Mouse (Mus musculus) ZHBTc4 (cell line): ENCODE data around the gene Gm11985.

ENCODE experiments used
- DNase-seq: peaks from one replicate; pipeline ENCODE4 v3.0.0-alpha.2; 2011; ENCODE audit warnings: low read depth, low spot score

Gene Gm11985

GRCm38 (mm10) chr11:7200393-7200783 is 12.0 kb upstream of the Gm11985 start:
- no peak for DNase-seq

GRCm38 (mm10) chr11:7199736-7200392 is 11.5 kb upstream of the Gm11985 start:
- DNase-seq: peak; percentile 74

- DNase-seq: no peak
Measured at GRCm38 (mm10) chr11:7198481-7199256, 10.3 kb upstream of the Gm11985 start.

GRCm38 (mm10) chr11:7198006-7198405 is 9.6 kb upstream of the Gm11985 start:
- no peak for DNase-seq

- DNase-seq: no peak
Measured at GRCm38 (mm10) chr11:7197491-7197941, 9.1 kb upstream of the Gm11985 start, which contains the start of gene Igfbp1. Igfbp1 (plus strand) TSS chr11:7197782.

- DNase-seq: no peak
Measured at GRCm38 (mm10) chr11:7195312-7195685, 6.9 kb upstream of the Gm11985 start.

GRCm38 (mm10) chr11:7194432-7195311 is 6.3 kb upstream of the Gm11985 start:
- no peak for DNase-seq

GRCm38 (mm10) chr11:7193134-7193533 is 4.8 kb upstream of the Gm11985 start:
- no peak for DNase-seq

- no peak for DNase-seq
Measured at GRCm38 (mm10) chr11:7192710-7193109, 4.3 kb upstream of the Gm11985 start.

GRCm38 (mm10) chr11:7187472-7187871 is 897 bp downstream of the Gm11985 start:
- DNase-seq: no peak

- DNase-seq: no peak
Measured at GRCm38 (mm10) chr11:7184420-7184819, 3.9 kb downstream of the Gm11985 start.

GRCm38 (mm10) chr11:7182409-7183042 is 5.8 kb downstream of the Gm11985 start:
- DNase-seq: peak; percentile 18

- no peak for DNase-seq
Measured at GRCm38 (mm10) chr11:7179276-7179675, 9.1 kb downstream of the Gm11985 start.

GRCm38 (mm10) chr11:7178724-7179123 is 9.6 kb downstream of the Gm11985 start:
- DNase-seq: no peak

- DNase-seq: no peak
Measured at GRCm38 (mm10) chr11:7173664-7174063, 14.7 kb downstream of the Gm11985 start.

GRCm38 (mm10) chr11:7169645-7170044 is 18.7 kb downstream of the Gm11985 start:
- no peak for DNase-seq

GRCm38 (mm10) chr11:7164416-7164815 is 24.0 kb downstream of the Gm11985 start:
- no peak for DNase-seq

GRCm38 (mm10) chr11:7161502-7162174 is 26.7 kb downstream of the Gm11985 start:
- DNase-seq: peak; percentile 85

GRCm38 (mm10) chr11:7160637-7161101 is 27.7 kb downstream of the Gm11985 start:
- no peak for DNase-seq

GRCm38 (mm10) chr11:7160146-7160545 is 28.2 kb downstream of the Gm11985 start:
- DNase-seq: no peak

- no peak for DNase-seq
Measured at GRCm38 (mm10) chr11:7158196-7158595, 30.2 kb downstream of the Gm11985 start.
